Mouse (Mus musculus) stomach, embryonic 14.5 days (tissue): ENCODE measurements around the gene Nfkbil1. TPM values are rescaled to one million over a fixed set of nuclear protein-coding genes. Genes with fewer than 3 reads are reported as not detected.

Experiments used
- ATAC-seq: fragments of 200-750 bp; cut with Nextera tagmentation; 2 replicates; pipeline ENCODE4 v1.8.0; 2017; ENCODE audit warnings: low read depth, moderate TSS enrichment; ENCODE audit not compliant: insufficient number of reproducible peaks, insufficient read depth, low FRiP score
- H3K27ac ChIP-seq: fragments of 300-500 bp; sonication (generic); 2 replicates; pipeline ENCODE4 v1.5.1; 2014; ENCODE audit warnings: mild to moderate bottlenecking, low read length, moderate library complexity, mixed read lengths
- H3K27me3 ChIP-seq: fragments of 300-500 bp; sonication (generic); 2 replicates; pipeline ENCODE4 v1.6.1; 2014; ENCODE audit warnings: low read length, control low read depth, mixed read lengths; ENCODE audit not compliant: control insufficient read depth, insufficient read depth
- H3K36me3 ChIP-seq: fragments of 300-500 bp; sonication (generic); 2 replicates; pipeline ENCODE4 v1.6.1; 2014; ENCODE audit warnings: mild to moderate bottlenecking, control low read depth, low read length, moderate library complexity, mixed read lengths; ENCODE audit not compliant: control insufficient read depth, insufficient read depth
- H3K4me1 ChIP-seq: fragments of 300-500 bp; sonication (generic); 2 replicates; pipeline ENCODE4 v1.6.1; 2014; ENCODE audit warnings: low read length, control low read depth, mixed read lengths; ENCODE audit not compliant: control insufficient read depth, insufficient read depth
- H3K4me2 ChIP-seq: fragments of 300-500 bp; sonication (generic); replicated peaks from 2 replicates; pipeline ENCODE4 v1.6.1; 2014; ENCODE audit warnings: low read depth, low read length, control low read depth
- H3K4me3 ChIP-seq: fragments of 300-500 bp; sonication (generic); 2 replicates; pipeline ENCODE4 v1.5.1; 2014; ENCODE audit warnings: low read depth, low read length, control low read depth
- H3K9ac ChIP-seq: fragments of 300-500 bp; sonication (generic); replicated peaks from 2 replicates; pipeline ENCODE4 v1.6.1; 2014; ENCODE audit warnings: low read depth, mild to moderate bottlenecking, control low read depth, low read length, moderate library complexity, mixed read lengths
- H3K9me3 ChIP-seq: fragments of 300-500 bp; sonication (generic); 2 replicates; pipeline ENCODE4 v1.6.1; 2016; ENCODE audit warnings: low read depth, low read length, control low read depth; ENCODE audit not compliant: control insufficient read depth
- WGBS: fragments of 180-500 bp; shearing (Covaris S2); extraction: QIAGEN DNeasy Blood & Tissue Kit; methylation state at CpG from one replicate; pipeline ENCODE4 v1.1.7; 2014; 5-methylcytosine and 5-hydroxymethylcytosine counted together
- polyA plus RNA-seq: library from polyadenylated mRNA; unstranded; fragments of >200 nt; fragmentation: Nextera tagmentation; extraction: Ambion mirVana; gene quantifications from 2 replicates; pipeline ENCODE4 v1.2.1, GENCODE M21; 2014

Gene Nfkbil1
- polyA plus RNA-seq, 1 experiment from 2014 or later: 3.5 TPM

GRCm38 (mm10) chr17:35267399-35268086 lies 32.0 kb upstream of the Nfkbil1 start:
- no peaks in the 10 kb centered on the region for H3K9me3 ChIP-seq
- H3K4me2 ChIP-seq: no peak overlapping the region
- H3K36me3 ChIP-seq: no peaks in the 10 kb centered on the region
- H3K4me3 ChIP-seq: no peak overlapping the region
- ATAC-seq: no peak
- H3K9ac ChIP-seq: no peak overlapping the region
- H3K27ac ChIP-seq: no peak overlapping the region
- WGBS: 50% methylated on average over 1 of the region's 1 CpGs
- no peaks in the 10 kb centered on the region for H3K27me3 ChIP-seq
- no peaks in the 10 kb centered on the region for H3K4me1 ChIP-seq

DNA sequence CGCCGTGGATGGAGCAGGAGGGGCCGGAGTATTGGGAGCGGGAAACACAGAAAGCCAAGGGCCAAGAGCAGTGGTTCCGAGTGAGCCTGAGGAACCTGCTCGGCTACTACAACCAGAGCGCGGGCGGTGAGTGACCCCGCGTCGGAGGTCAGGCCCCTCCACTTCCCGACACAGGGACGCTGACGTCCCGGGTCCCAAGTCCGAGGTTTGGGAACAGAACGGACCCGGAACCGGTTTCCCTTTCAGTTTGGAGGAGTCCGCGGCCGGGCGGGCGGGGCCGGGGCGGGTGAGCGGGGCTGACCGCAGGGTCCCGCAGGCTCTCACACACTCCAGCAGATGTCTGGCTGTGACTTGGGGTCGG lies 27.9 kb upstream of the Nfkbil1 start:
- H3K27me3 ChIP-seq: no peaks in the 10 kb centered on the region
- WGBS: 1% methylated on average over 31 of the region's 31 CpGs
- H3K4me2 ChIP-seq: peak overlapping the region; percentile 100
- no peaks in the 10 kb centered on the region for H3K9me3 ChIP-seq
- H3K4me1 ChIP-seq: no peaks in the 10 kb centered on the region
- peak overlapping the region; percentile 38; the same call in 1 of the 2 replicates for H3K9ac ChIP-seq
- no peak overlapping the region for H3K27ac ChIP-seq
- peak overlapping the region; percentile 65 for H3K4me3 ChIP-seq
- ATAC-seq: peak; percentile 39
- H3K36me3 ChIP-seq: no peaks in the 10 kb centered on the region

DNA sequence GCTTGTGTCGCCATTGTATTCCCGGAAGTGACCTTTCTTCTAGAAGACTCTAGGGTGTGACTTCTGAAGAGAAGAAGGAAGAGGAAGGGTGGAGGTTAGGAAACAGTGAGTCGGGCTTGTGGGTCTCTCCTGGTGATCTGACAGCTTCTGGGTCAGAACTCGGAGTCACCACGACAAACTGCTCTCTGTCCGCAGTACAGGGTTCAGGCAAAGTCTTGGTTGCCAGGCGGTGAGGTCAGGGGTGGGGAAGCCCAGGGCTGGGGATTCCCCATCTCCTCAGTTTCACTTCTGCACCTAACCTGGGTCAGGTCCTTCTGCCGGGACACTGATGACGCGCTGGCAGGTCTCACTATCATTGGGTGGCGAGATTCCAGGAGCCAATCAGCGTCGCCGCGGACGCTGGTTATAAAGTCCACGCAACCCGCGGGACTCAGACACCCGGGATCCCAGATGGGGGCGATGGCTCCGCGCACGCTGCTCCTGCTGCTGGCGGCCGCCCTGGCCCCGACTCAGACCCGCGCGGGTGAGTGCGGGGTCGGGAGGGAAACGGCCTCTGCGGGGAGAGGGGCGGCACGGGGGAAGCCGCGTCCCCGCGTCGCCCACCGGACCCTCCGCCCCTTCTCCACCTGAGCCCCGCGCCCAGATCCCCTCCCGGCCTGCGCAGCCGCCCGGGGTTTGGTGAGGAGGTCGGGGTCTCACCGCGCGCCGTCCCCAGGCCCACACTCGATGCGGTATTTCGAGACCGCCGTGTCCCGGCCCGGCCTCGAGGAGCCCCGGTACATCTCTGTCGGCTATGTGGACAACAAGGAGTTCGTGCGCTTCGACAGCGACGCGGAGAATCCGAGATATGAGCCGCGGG lies 27.3 kb upstream of the Nfkbil1 start, which contains the start of gene H2-D1:
Gene H2-D1 (plus strand): TSS at position 67 of the 859 bp plus-strand sequence.
- Histone ChIP-seq H3K9ac (peak within 1 kb of the TSS; percentile 38; the same call in 1 of the 2 replicates), H3K4me3 (peak within 1 kb of the TSS; percentile 65), H3K27me3 (no peaks in the 10 kb centered on the region), H3K4me1 (no peaks in the 10 kb centered on the region), H3K36me3 (no peaks in the 10 kb centered on the region), H3K4me2 (peak within 1 kb of the TSS; percentile 100), H3K27ac (no peak within 1 kb of the TSS), H3K9me3 (no peaks in the 10 kb centered on the region)
- 1% methylated on average over 72 of the region's 73 CpGs for WGBS
- peak; percentile 91 for ATAC-seq

GRCm38 (mm10) chr17:35261651-35262050 lies 26.1 kb upstream of the Nfkbil1 start:
- Histone ChIP-seq H3K4me1 (no peaks in the 10 kb centered on the region), H3K27me3 (no peaks in the 10 kb centered on the region), H3K9ac (no peak overlapping the region), H3K4me3 (no peak overlapping the region), H3K4me2 (no peak overlapping the region), H3K9me3 (no peaks in the 10 kb centered on the region), H3K27ac (no peak overlapping the region), H3K36me3 (no peaks in the 10 kb centered on the region)
- ATAC-seq: no peak
- 70% methylated on average over 13 of the region's 13 CpGs for WGBS

DNA sequence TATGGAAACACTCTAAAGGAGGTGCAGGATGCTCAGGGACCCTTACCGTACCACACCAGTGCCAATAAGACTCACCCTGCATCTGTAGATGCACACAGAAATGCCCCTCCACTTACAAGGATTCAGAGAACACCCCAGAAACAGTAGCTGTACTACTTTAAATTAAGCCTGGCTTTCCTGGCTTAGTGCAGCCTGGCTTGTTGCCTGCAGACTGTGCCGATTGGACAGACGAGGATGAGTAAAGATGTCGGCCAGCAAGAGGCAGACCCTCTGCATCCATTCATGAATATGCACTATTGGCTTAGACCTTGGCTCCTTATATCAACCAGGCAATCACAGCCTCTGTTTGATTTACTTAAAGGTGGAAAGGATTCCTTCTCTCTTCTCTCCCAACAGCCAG lies 24.0 kb upstream of the Nfkbil1 start:
- no peaks in the 10 kb centered on the region for H3K4me1 ChIP-seq
- H3K9ac ChIP-seq: no peak overlapping the region
- H3K27ac ChIP-seq: no peak overlapping the region
- no peaks in the 10 kb centered on the region for H3K9me3 ChIP-seq
- H3K36me3 ChIP-seq: no peaks in the 10 kb centered on the region
- no peak overlapping the region for H3K4me2 ChIP-seq
- no peak overlapping the region for H3K4me3 ChIP-seq
- H3K27me3 ChIP-seq: no peaks in the 10 kb centered on the region
- ATAC-seq: no peak
- 70% methylated on average over 4 of the region's 4 CpGs for WGBS

- 51% methylated on average over 13 of the region's 14 CpGs for WGBS
- Histone ChIP-seq H3K36me3 (peaks cover 5% of the 10 kb centered on the region; the same call in 1 of the 2 replicates), H3K9me3 (no peaks in the 10 kb centered on the region), H3K4me2 (no peak overlapping the region), H3K9ac (no peak overlapping the region), H3K4me3 (no peak overlapping the region), H3K27me3 (no peaks in the 10 kb centered on the region), H3K4me1 (no peaks in the 10 kb centered on the region), H3K27ac (no peak overlapping the region)
- no peak for ATAC-seq
Measured at GRCm38 (mm10) chr17:35258492-35259478, 23.2 kb upstream of the Nfkbil1 start.

- Histone ChIP-seq H3K4me1 (no peaks in the 10 kb centered on the region), H3K27me3 (no peaks in the 10 kb centered on the region), H3K4me2 (peak overlapping the region; percentile 23; the same call in 1 of the 2 replicates), H3K9me3 (no peaks in the 10 kb centered on the region), H3K4me3 (no peak overlapping the region), H3K36me3 (peaks cover 13% of the 10 kb centered on the region), H3K27ac (no peak overlapping the region), H3K9ac (no peak overlapping the region)
- 18% methylated on average over 17 of the region's 17 CpGs for WGBS
- no peak; the same call in 1 of the 2 replicates for ATAC-seq
Measured at GRCm38 (mm10) chr17:35257824-35258491, 22.4 kb upstream of the Nfkbil1 start.
